ENCODE assay signal across 10 mouse cellular contexts in the genomic region with DNA sequence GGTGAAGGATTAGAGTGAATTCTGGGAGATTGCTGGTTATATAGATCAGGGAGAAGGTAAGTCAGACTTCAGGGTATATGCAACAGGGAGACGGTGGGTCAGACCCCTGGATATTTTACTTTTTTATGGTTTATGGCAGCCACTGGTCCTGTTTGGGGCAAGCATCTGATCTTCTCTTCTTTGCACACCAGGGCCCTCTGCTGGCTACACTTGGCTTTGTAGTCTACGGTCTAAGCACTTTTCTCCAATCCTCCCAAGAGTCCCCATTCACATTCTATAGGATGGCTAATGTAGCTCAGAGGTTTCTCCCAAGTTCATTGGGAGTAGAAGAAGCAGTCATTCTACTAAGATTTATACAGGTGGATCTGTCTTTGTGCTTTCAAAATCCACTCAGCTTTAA.
DNase-seq lines count a peak whose midpoint lies in the region; ATAC-seq and TF ChIP-seq lines count a peak whose summit lies in the region.
"Had no signal": no experiment of that assay in that cellular context is flagged by ENCODE, and none has a peak within 500 bp of the region (broad histone marks: within the 10 kb centered on the region; RNA-seq: fewer than 3 reads in every experiment).

No protein-coding gene starts in this region.

- no peaks in the 10 kb centered on the region for H3K36me3 ChIP-seq in forebrain, embryonic 15.5 days
- H3K36me3 ChIP-seq in neural tube, embryonic 15.5 days: no peaks in the 10 kb centered on the region
- H3K36me3 ChIP-seq: limb, embryonic 13.5 days had no signal

- peak; percentile 33; the same call in 1 of the 2 replicates for TF ChIP-seq CTCF in brain, embryonic 14.5 days (IDR thresholded peaks at IDR 0.05; ENCODE audit: borderline replicate concordance, extremely low read depth, insufficient read depth, insufficient read length)

- no peaks in the 10 kb centered on the region for H3K9me3 ChIP-seq in forebrain, embryonic 15.5 days
- no peaks in the 10 kb centered on the region for H3K9me3 ChIP-seq in neural tube, embryonic 15.5 days (replicated peaks)
- H3K9me3 ChIP-seq: limb, embryonic 13.5 days had no signal

- WGBS in forebrain, embryonic 15.5 days: 91% methylated on average over 2 of the region's 2 CpGs
- 93% methylated on average over 2 of the region's 2 CpGs for WGBS in neural tube, embryonic 15.5 days

- H3K4me1 ChIP-seq in forebrain, embryonic 15.5 days: no peaks in the 10 kb centered on the region
- H3K4me1 ChIP-seq in neural tube, embryonic 15.5 days: no peaks in the 10 kb centered on the region

- no peak overlapping the region for H3K9ac ChIP-seq in forebrain, embryonic 15.5 days (replicated peaks)
- H3K9ac ChIP-seq in neural tube, embryonic 15.5 days (replicated peaks): no peak overlapping the region
- H3K9ac ChIP-seq: limb, embryonic 13.5 days had no signal

- no peak overlapping the region for H3K4me3 ChIP-seq in forebrain, embryonic 15.5 days
- no peak overlapping the region for H3K4me3 ChIP-seq in neural tube, embryonic 15.5 days (replicated peaks)
- H3K4me3 ChIP-seq: limb, embryonic 13.5 days had no signal

- no peak for ATAC-seq in forebrain, embryonic 15.5 days (replicated peaks)
- no peak for ATAC-seq in neural tube, embryonic 15.5 days (ENCODE audit: low FRiP score)

- peak; percentile 41 for DNase-seq in gastrocnemius, adult 18-20 months (ENCODE audit: low spot score)
- no peak for DNase-seq in gastrocnemius, postnatal 25 days
- DNase-seq in lung, adult 18-20 months: peak; percentile 10 to 12
- DNase-seq in lung, postnatal 25 days (ENCODE audit: low spot score): no peak
- DNase-seq in brain, embryonic 14.5 days (ENCODE audit: low read depth): no peak
- DNase-seq in lung, postnatal 10 days: peak; percentile 48
- DNase-seq: right cerebral cortex, postnatal 25 days had no signal

- no peak overlapping the region for H3K27ac ChIP-seq in forebrain, embryonic 15.5 days (replicated peaks)
- no peak overlapping the region for H3K27ac ChIP-seq in neural tube, embryonic 15.5 days (replicated peaks)
- H3K27ac ChIP-seq: limb, embryonic 13.5 days had no signal

- H3K27me3 ChIP-seq in forebrain, embryonic 15.5 days: no peaks in the 10 kb centered on the region
- no peaks in the 10 kb centered on the region for H3K27me3 ChIP-seq in neural tube, embryonic 15.5 days (replicated peaks)
- H3K27me3 ChIP-seq: limb, embryonic 13.5 days had no signal

- TF ChIP-seq POLR2A in brain, embryonic 14.5 days (IDR thresholded peaks at IDR 0.05; ENCODE audit: borderline replicate concordance, extremely low read depth, insufficient read depth, insufficient read length, poor library complexity, severe bottlenecking): no peak

- no peak overlapping the region for H3K4me2 ChIP-seq in forebrain, embryonic 15.5 days (replicated peaks)
- H3K4me2 ChIP-seq in neural tube, embryonic 15.5 days: no peak overlapping the region
- H3K4me2 ChIP-seq: limb, embryonic 13.5 days had no signal

Comparison
In these comparisons a context has a peak if more than half of its experiments do, and no peak if none do; other contexts are left out.
1. DNase-seq: peak in gastrocnemius, adult 18-20 months (single experiment), lung, adult 18-20 months (2 of 2) and lung, postnatal 10 days (single experiment); none in gastrocnemius, postnatal 25 days (single experiment), lung, postnatal 25 days (single experiment) and brain, embryonic 14.5 days (single experiment).